Mouse (Mus musculus): ENCODE data around the gene Gal3st2. TPM values are rescaled to one million over a fixed set of nuclear protein-coding genes. Genes with fewer than 3 reads are reported as not detected.

The Gal3st2 gene
- polyA plus RNA-seq, 1 experiment from 2014 or later: 0.06 TPM

Other genes starting within 250 kb of the Gal3st2 start
- gene Stk25, start 202.6 kb upstream of the Gal3st2 start, polyA plus RNA-seq (2015; fragmentation: Nextera tagmentation; extraction: Ambion mirVana): 155 and 157 TPM in 2 replicates
- 70.8 and 79.6 TPM in 2 replicates for gene Bok, start 175.6 kb upstream of the Gal3st2 start, polyA plus RNA-seq (2015; fragmentation: Nextera tagmentation; extraction: Ambion mirVana)
- 74.5 and 81.2 TPM in 2 replicates for gene Atg4b, start 109.8 kb upstream of the Gal3st2 start, polyA plus RNA-seq (2015; fragmentation: Nextera tagmentation; extraction: Ambion mirVana)
- 51.4 and 54.0 TPM in 2 replicates for gene Thap4, start 106.4 kb upstream of the Gal3st2 start, polyA plus RNA-seq (2015; fragmentation: Nextera tagmentation; extraction: Ambion mirVana)
- 228 and 237 TPM in 2 replicates for gene Dtymk, start 59.4 kb upstream of the Gal3st2 start, polyA plus RNA-seq (2015; fragmentation: Nextera tagmentation; extraction: Ambion mirVana)
- gene Ing5, start 57.3 kb upstream of the Gal3st2 start, polyA plus RNA-seq (2015; fragmentation: Nextera tagmentation; extraction: Ambion mirVana): 18.3 and 20.2 TPM in 2 replicates
- gene D2hgdh, start 36.4 kb upstream of the Gal3st2 start, polyA plus RNA-seq (2015; fragmentation: Nextera tagmentation; extraction: Ambion mirVana): 13.0 and 15.7 TPM in 2 replicates
- gene Gal3st2b, start 57.0 kb downstream of the Gal3st2 start, polyA plus RNA-seq (2015; fragmentation: Nextera tagmentation; extraction: Ambion mirVana): 0.08 TPM in 1 of 2 replicates, not detected in the other
- gene Gal3st2c, start 129.2 kb downstream of the Gal3st2 start, polyA plus RNA-seq (2015; fragmentation: Nextera tagmentation; extraction: Ambion mirVana): not detected in 2 replicates
- not detected in 2 replicates for gene Neu4, start 159.1 kb downstream of the Gal3st2 start, polyA plus RNA-seq (2015; fragmentation: Nextera tagmentation; extraction: Ambion mirVana)
- gene Pdcd1, start 191.2 kb downstream of the Gal3st2 start, polyA plus RNA-seq (2015; fragmentation: Nextera tagmentation; extraction: Ambion mirVana): 0.30 and 0.44 TPM in 2 replicates

Measured in stomach, embryonic 15.5 days (tissue).